Mouse (Mus musculus): ENCODE data around the gene Gzmg. TPM values are rescaled to one million over a fixed set of nuclear protein-coding genes. Genes with fewer than 3 reads are reported as not detected.
"Not testable (repeated sequence)": the region's sequence is repeated elsewhere in the genome, so short reads cannot be mapped to it uniquely, and the experiment has no call there.

Gene Gzmg
- not detected in 2 replicates for polyA plus RNA-seq (2015; fragmentation: Nextera tagmentation; extraction: Ambion mirVana)

GRCm38 (mm10) chr14:56159479-56159878, at the start of gene Gzmg:
Gene Gzmg, minus strand, starts transcription at chr14:56159579.
- H3K9ac ChIP-seq (ENCODE audit: low read length); ATAC-seq (replicated peaks; ENCODE audit: extremely low read depth, insufficient read depth, low FRiP score); H3K27me3 ChIP-seq (ENCODE audit: control insufficient read depth, insufficient read depth, low read length); H3K4me2 ChIP-seq (ENCODE audit: low read depth, low read length); H3K27ac ChIP-seq (ENCODE audit: low read length); H3K36me3 ChIP-seq (ENCODE audit: control insufficient read depth, insufficient read depth); H3K4me3 ChIP-seq (ENCODE audit: low read length); H3K4me1 ChIP-seq (ENCODE audit: control insufficient read depth, insufficient read depth, low read length); H3K9me3 ChIP-seq (replicated peaks; ENCODE audit: control insufficient read depth, low read length): not testable (repeated sequence)
- 67% methylated on average over 2 of the region's 2 CpGs for WGBS

- H3K4me1 ChIP-seq (ENCODE audit: control insufficient read depth, insufficient read depth, low read length), result no peaks in the 10 kb centered on the region
- no peaks in the 10 kb centered on the region for H3K9me3 ChIP-seq (replicated peaks; ENCODE audit: control insufficient read depth, low read length)
- 90% methylated on average over 1 of the region's 1 CpGs for WGBS
- no peaks in the 10 kb centered on the region for H3K36me3 ChIP-seq (ENCODE audit: control insufficient read depth, insufficient read depth)
- H3K9ac ChIP-seq (ENCODE audit: low read length), result no peak overlapping the region
- H3K27me3 ChIP-seq (ENCODE audit: control insufficient read depth, insufficient read depth, low read length), result no peaks in the 10 kb centered on the region
- no peak overlapping the region for H3K27ac ChIP-seq (ENCODE audit: low read length)
- ATAC-seq (replicated peaks; ENCODE audit: extremely low read depth, insufficient read depth, low FRiP score), result no peak
- no peak overlapping the region for H3K4me2 ChIP-seq (ENCODE audit: low read depth, low read length)
- H3K4me3 ChIP-seq (ENCODE audit: low read length), result no peak overlapping the region
Measured at GRCm38 (mm10) chr14:56205613-56206012, 46.2 kb upstream of the Gzmg start.

- not testable (repeated sequence) for H3K4me1 ChIP-seq (ENCODE audit: control insufficient read depth, insufficient read depth, low read length); H3K4me2 ChIP-seq (ENCODE audit: low read depth, low read length); H3K27ac ChIP-seq (ENCODE audit: low read length); H3K9ac ChIP-seq (ENCODE audit: low read length); H3K36me3 ChIP-seq (ENCODE audit: control insufficient read depth, insufficient read depth); ATAC-seq (replicated peaks; ENCODE audit: extremely low read depth, insufficient read depth, low FRiP score); H3K27me3 ChIP-seq (ENCODE audit: control insufficient read depth, insufficient read depth, low read length); H3K9me3 ChIP-seq (replicated peaks; ENCODE audit: control insufficient read depth, low read length); H3K4me3 ChIP-seq (ENCODE audit: low read length)
- WGBS, result 30% methylated on average over 5 of the region's 5 CpGs
Measured at GRCm38 (mm10) chr14:56205021-56205420, 45.6 kb upstream of the Gzmg start.

DNA sequence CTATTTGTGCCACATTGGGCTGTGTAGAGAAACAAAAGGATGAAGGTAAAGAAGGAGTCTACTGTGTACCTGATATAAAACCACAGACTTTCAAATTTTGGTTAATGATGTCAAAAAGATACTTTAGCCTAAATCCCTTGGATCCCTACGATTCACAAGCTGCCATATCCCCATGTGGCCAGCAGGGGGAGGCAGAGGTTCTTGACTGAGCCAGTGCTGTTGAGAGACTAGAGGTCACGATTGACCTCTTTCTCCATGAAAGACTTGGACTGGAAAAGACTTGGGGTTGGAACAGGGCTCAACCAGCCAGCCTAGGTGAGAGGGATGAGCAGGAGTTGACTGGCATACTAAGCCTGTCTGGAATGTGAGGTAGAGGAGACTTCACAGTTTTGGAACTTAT, 44.6 kb upstream of the Gzmg start:
- no peaks in the 10 kb centered on the region for H3K4me1 ChIP-seq (ENCODE audit: control insufficient read depth, insufficient read depth, low read length)
- H3K36me3 ChIP-seq (ENCODE audit: control insufficient read depth, insufficient read depth), result no peaks in the 10 kb centered on the region
- H3K4me2 ChIP-seq (ENCODE audit: low read depth, low read length), result no peak overlapping the region
- H3K27me3 ChIP-seq (ENCODE audit: control insufficient read depth, insufficient read depth, low read length), result no peaks in the 10 kb centered on the region
- WGBS, result 9% methylated on average over 2 of the region's 2 CpGs
- ATAC-seq (replicated peaks; ENCODE audit: extremely low read depth, insufficient read depth, low FRiP score), result no peak
- H3K9me3 ChIP-seq (replicated peaks; ENCODE audit: control insufficient read depth, low read length), result no peaks in the 10 kb centered on the region
- H3K9ac ChIP-seq (ENCODE audit: low read length), result no peak overlapping the region
- no peak overlapping the region for H3K4me3 ChIP-seq (ENCODE audit: low read length)
- no peak overlapping the region for H3K27ac ChIP-seq (ENCODE audit: low read length)

DNA sequence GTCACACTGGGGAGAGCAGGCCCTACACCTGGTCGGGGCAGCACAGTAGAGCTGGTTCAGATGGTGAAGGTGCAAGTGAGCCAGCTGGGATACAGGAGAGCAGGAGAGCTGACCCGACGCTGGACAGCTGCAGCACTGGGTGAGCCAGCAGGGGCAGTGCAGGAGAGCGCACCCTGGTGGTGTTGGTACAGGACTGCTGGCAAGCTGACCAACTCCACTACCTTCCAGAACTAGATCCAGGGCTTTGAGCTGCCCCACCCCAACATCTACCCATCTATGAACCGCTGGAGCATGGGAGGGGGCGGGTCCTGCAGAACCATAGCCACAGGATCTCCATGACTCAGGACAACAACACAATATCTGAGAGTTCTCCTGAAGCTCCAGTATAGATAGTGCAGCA, 27.6 kb upstream of the Gzmg start:
- no peak; the same call in 1 of the 2 replicates for ATAC-seq (replicated peaks; ENCODE audit: extremely low read depth, insufficient read depth, low FRiP score)
- Histone ChIP-seq H3K36me3 (ENCODE audit: control insufficient read depth, insufficient read depth) (no peaks in the 10 kb centered on the region), H3K27ac (ENCODE audit: low read length) (no peak overlapping the region), H3K4me1 (ENCODE audit: control insufficient read depth, insufficient read depth, low read length) (no peaks in the 10 kb centered on the region), H3K4me3 (ENCODE audit: low read length) (no peak overlapping the region), H3K9me3 (replicated peaks; ENCODE audit: control insufficient read depth, low read length) (no peaks in the 10 kb centered on the region), H3K27me3 (ENCODE audit: control insufficient read depth, insufficient read depth, low read length) (no peaks in the 10 kb centered on the region), H3K4me2 (ENCODE audit: low read depth, low read length) (no peak overlapping the region), H3K9ac (ENCODE audit: low read length) (no peak overlapping the region)
- WGBS, result 52% methylated on average over 6 of the region's 6 CpGs

DNA sequence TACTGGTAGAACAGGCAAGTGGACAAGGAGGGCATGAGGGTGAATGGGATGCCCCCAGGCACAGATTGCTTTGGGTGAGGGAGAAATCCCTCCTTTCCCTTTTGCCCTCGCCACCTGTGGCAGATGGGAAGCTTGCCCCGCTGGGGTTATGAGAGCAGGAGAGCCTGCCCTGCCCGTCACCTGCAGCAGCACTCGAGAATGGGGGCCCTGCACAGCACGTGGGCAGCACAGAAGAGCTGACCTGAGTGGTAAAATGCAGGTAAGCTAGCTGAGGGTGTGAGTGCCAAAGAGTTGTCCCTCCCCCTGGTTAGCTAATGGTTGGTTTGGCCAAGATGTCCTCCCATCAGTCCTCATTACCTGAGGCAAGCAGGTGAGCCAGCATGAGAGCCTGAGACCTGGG, 27.1 kb upstream of the Gzmg start:
- H3K36me3 ChIP-seq (ENCODE audit: control insufficient read depth, insufficient read depth), result no peaks in the 10 kb centered on the region
- WGBS, result 75% methylated on average over 5 of the region's 5 CpGs
- H3K9ac ChIP-seq (ENCODE audit: low read length), result no peak overlapping the region
- no peak overlapping the region for H3K4me2 ChIP-seq (ENCODE audit: low read depth, low read length)
- H3K4me3 ChIP-seq (ENCODE audit: low read length), result no peak overlapping the region
- no peaks in the 10 kb centered on the region for H3K27me3 ChIP-seq (ENCODE audit: control insufficient read depth, insufficient read depth, low read length)
- ATAC-seq (replicated peaks; ENCODE audit: extremely low read depth, insufficient read depth, low FRiP score), result no peak
- H3K9me3 ChIP-seq (replicated peaks; ENCODE audit: control insufficient read depth, low read length), result no peaks in the 10 kb centered on the region
- H3K4me1 ChIP-seq (ENCODE audit: control insufficient read depth, insufficient read depth, low read length), result no peaks in the 10 kb centered on the region
- H3K27ac ChIP-seq (ENCODE audit: low read length), result no peak overlapping the region

GRCm38 (mm10) chr14:56177651-56178050, 18.3 kb upstream of the Gzmg start:
- not testable (repeated sequence) for H3K4me3 ChIP-seq (ENCODE audit: low read length); H3K36me3 ChIP-seq (ENCODE audit: control insufficient read depth, insufficient read depth); H3K27me3 ChIP-seq (ENCODE audit: control insufficient read depth, insufficient read depth, low read length); H3K27ac ChIP-seq (ENCODE audit: low read length); ATAC-seq (replicated peaks; ENCODE audit: extremely low read depth, insufficient read depth, low FRiP score); H3K4me2 ChIP-seq (ENCODE audit: low read depth, low read length); H3K4me1 ChIP-seq (ENCODE audit: control insufficient read depth, insufficient read depth, low read length); H3K9ac ChIP-seq (ENCODE audit: low read length); H3K9me3 ChIP-seq (replicated peaks; ENCODE audit: control insufficient read depth, low read length)
- 25% methylated on average over 8 of the region's 8 CpGs for WGBS

DNA sequence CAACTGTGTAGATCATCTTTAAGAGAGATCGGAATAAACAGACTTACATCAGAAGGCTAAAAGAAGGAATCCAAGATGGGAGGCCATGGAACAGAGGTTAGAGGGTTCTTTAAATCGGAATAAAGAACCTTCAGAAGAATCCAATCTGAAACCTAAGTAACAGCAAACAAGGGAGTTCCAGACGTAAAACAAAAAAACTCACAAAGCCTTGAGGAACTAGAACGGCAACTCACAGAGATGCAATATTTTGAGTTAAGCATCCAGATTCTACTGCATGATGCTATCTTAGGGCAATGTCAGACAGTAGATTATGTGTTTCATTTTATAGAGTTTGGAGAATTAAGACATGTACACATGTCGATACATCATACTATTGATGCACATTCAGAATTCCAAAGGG, 15.1 kb upstream of the Gzmg start, which contains the start of gene Gzmn:
TSS of gene Gzmn (minus strand) at position 101 of the 400 bp plus-strand sequence.
- no peak for ATAC-seq (replicated peaks; ENCODE audit: extremely low read depth, insufficient read depth, low FRiP score)
- WGBS, result 84% methylated on average over 5 of the region's 5 CpGs
- Histone ChIP-seq H3K27ac (ENCODE audit: low read length) (no peak within 1 kb of the TSS), H3K27me3 (ENCODE audit: control insufficient read depth, insufficient read depth, low read length) (no peaks in the 10 kb centered on the region), H3K4me2 (ENCODE audit: low read depth, low read length) (no peak within 1 kb of the TSS), H3K36me3 (ENCODE audit: control insufficient read depth, insufficient read depth) (no peaks in the 10 kb centered on the region), H3K9ac (ENCODE audit: low read length) (no peak within 1 kb of the TSS), H3K4me3 (ENCODE audit: low read length) (no peak within 1 kb of the TSS), H3K4me1 (ENCODE audit: control insufficient read depth, insufficient read depth, low read length) (no peaks in the 10 kb centered on the region), H3K9me3 (replicated peaks; ENCODE audit: control insufficient read depth, low read length) (no peaks in the 10 kb centered on the region)

- 88% methylated on average over 6 of the region's 6 CpGs for WGBS
- H3K27ac ChIP-seq (ENCODE audit: low read length), result no peak overlapping the region
- no peaks in the 10 kb centered on the region for H3K4me1 ChIP-seq (ENCODE audit: control insufficient read depth, insufficient read depth, low read length)
- no peak overlapping the region for H3K4me2 ChIP-seq (ENCODE audit: low read depth, low read length)
- no peak for ATAC-seq (replicated peaks; ENCODE audit: extremely low read depth, insufficient read depth, low FRiP score)
- H3K9ac ChIP-seq (ENCODE audit: low read length), result no peak overlapping the region
- no peaks in the 10 kb centered on the region for H3K36me3 ChIP-seq (ENCODE audit: control insufficient read depth, insufficient read depth)
- H3K27me3 ChIP-seq (ENCODE audit: control insufficient read depth, insufficient read depth, low read length), result no peaks in the 10 kb centered on the region
- H3K4me3 ChIP-seq (ENCODE audit: low read length), result no peak overlapping the region
- no peaks in the 10 kb centered on the region for H3K9me3 ChIP-seq (replicated peaks; ENCODE audit: control insufficient read depth, low read length)
Measured at GRCm38 (mm10) chr14:56173396-56173795, 14.0 kb upstream of the Gzmg start.

DNA sequence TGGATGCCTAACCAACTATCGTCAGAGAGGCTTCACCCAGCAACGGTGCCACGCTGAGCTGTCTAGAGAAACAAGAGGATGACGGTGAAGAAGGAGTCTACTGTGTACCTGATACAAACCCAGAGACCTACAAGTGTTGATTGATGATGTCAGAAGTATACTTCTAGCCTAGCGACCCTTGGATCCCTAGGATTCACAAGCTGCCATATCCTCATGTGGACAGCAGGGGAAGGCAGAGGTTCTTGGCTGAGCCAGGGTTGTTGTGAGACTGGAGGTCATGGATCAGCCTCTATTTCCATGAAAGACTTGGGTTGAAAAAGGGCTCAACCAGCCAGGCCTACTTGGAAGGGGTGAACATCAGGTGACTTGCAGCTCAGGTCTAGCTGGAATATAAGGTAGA, 13.4 kb upstream of the Gzmg start:
- Histone ChIP-seq H3K9me3 (replicated peaks; ENCODE audit: control insufficient read depth, low read length) (no peaks in the 10 kb centered on the region), H3K4me2 (ENCODE audit: low read depth, low read length) (no peak overlapping the region), H3K9ac (ENCODE audit: low read length) (no peak overlapping the region), H3K4me3 (ENCODE audit: low read length) (no peak overlapping the region), H3K27me3 (ENCODE audit: control insufficient read depth, insufficient read depth, low read length) (no peaks in the 10 kb centered on the region), H3K27ac (ENCODE audit: low read length) (no peak overlapping the region), H3K36me3 (ENCODE audit: control insufficient read depth, insufficient read depth) (no peaks in the 10 kb centered on the region), H3K4me1 (ENCODE audit: control insufficient read depth, insufficient read depth, low read length) (no peaks in the 10 kb centered on the region)
- WGBS, result 79% methylated on average over 5 of the region's 5 CpGs
- ATAC-seq (replicated peaks; ENCODE audit: extremely low read depth, insufficient read depth, low FRiP score), result no peak

Measured in heart, embryonic 16.5 days (tissue).